Mouse (Mus musculus) midbrain, embryonic 14.5 days (tissue): Measurements from ENCODE around the gene Kif6. TPM values are rescaled to one million over a fixed set of nuclear protein-coding genes. Genes with fewer than 3 reads are reported as not detected.

Experiments
- ATAC-seq: fragments of 200-750 bp; cut with Nextera tagmentation; 2 replicates; pipeline ENCODE4 v1.8.0; 2017; ENCODE audit warnings: moderate number of reproducible peaks, moderate library complexity; ENCODE audit not compliant: low FRiP score, low TSS enrichment
- DNase-seq: peaks from one replicate; pipeline ENCODE4 v3.0.0-alpha.2; 2015
- H3K27ac ChIP-seq: fragments of 300-500 bp; sonication (generic); replicated peaks from 2 replicates; pipeline ENCODE4 v1.5.1; 2014; ENCODE audit warnings: mild to moderate bottlenecking, low read depth, low read length, moderate library complexity
- H3K27me3 ChIP-seq: fragments of 300-500 bp; sonication (generic); 2 replicates; pipeline ENCODE4 v1.6.1; 2014; ENCODE audit warnings: low read length, control low read depth, mixed read lengths; ENCODE audit not compliant: control insufficient read depth, insufficient read depth
- H3K36me3 ChIP-seq: fragments of 300-500 bp; sonication (generic); 2 replicates; pipeline ENCODE4 v1.6.1; 2014; ENCODE audit warnings: low read length, control low read depth; ENCODE audit not compliant: control insufficient read depth, insufficient read depth
- H3K4me1 ChIP-seq: fragments of 300-500 bp; sonication (generic); 2 replicates; pipeline ENCODE4 v1.6.1; 2014; ENCODE audit warnings: mild to moderate bottlenecking, antibody characterized with exemption, low read length, control low read depth; ENCODE audit not compliant: control insufficient read depth, insufficient read depth
- H3K4me2 ChIP-seq: fragments of 300-500 bp; sonication (generic); 2 replicates; pipeline ENCODE4 v1.6.1; 2014; ENCODE audit warnings: mild to moderate bottlenecking, low read length, moderate library complexity
- H3K4me3 ChIP-seq: fragments of 300-500 bp; sonication (generic); replicated peaks from 2 replicates; pipeline ENCODE4 v1.5.1; 2014; ENCODE audit warnings: low read depth, low read length
- H3K9ac ChIP-seq: fragments of 300-500 bp; sonication (generic); replicated peaks from 2 replicates; pipeline ENCODE4 v1.6.1; 2014; ENCODE audit warnings: mild to moderate bottlenecking, low read length, moderate library complexity
- H3K9me3 ChIP-seq: fragments of 300-500 bp; sonication (generic); 2 replicates; pipeline ENCODE4 v1.6.1; 2016; ENCODE audit warnings: low read length, control low read depth, mixed read lengths; ENCODE audit not compliant: control insufficient read depth
- WGBS: fragments of 180-500 bp; shearing (Covaris S2); extraction: QIAGEN DNeasy Blood & Tissue Kit; methylation state at CpG from one replicate; pipeline ENCODE4 v1.1.7; 2014; 5-methylcytosine and 5-hydroxymethylcytosine counted together
- polyA plus RNA-seq: library from polyadenylated mRNA; unstranded; fragments of >200 nt; fragmentation: Nextera tagmentation; extraction: Ambion mirVana; gene quantifications from 2 replicates; pipeline ENCODE4 v1.2.1, GENCODE M21; 2014

Gene Kif6
- polyA plus RNA-seq, 1 experiment from 2014 or later: 2.4 TPM

DNA sequence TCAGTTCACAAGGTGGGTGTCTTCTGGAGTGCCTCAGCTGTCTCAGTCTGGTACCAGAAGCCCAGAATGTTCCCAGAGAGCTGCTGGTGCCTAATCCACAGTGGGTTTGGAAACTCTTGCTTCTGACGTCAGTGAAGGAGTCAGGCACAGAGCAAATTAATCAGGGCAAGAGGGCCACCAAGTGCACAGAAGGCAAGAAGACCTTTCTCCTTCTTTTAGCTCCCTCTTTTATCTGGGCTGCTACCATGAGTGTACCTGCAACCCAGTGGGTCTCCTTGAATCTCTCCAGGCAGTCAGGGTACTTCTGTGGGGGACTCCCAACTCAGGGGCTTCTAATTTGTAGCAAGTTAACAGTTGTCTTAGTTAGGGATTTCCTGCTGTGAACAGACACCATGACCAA lies 178.0 kb downstream of the Kif6 start:
- 94% methylated on average over 1 of the region's 1 CpGs for WGBS
- H3K4me3 ChIP-seq: no peak overlapping the region
- no peaks in the 10 kb centered on the region for H3K36me3 ChIP-seq
- no peak overlapping the region for H3K9ac ChIP-seq
- ATAC-seq (no peak), DNase-seq (no peak)
- no peak overlapping the region for H3K4me2 ChIP-seq
- H3K27me3 ChIP-seq: no peaks in the 10 kb centered on the region
- no peaks in the 10 kb centered on the region for H3K9me3 ChIP-seq
- H3K27ac ChIP-seq: no peak overlapping the region
- no peaks in the 10 kb centered on the region for H3K4me1 ChIP-seq

DNA sequence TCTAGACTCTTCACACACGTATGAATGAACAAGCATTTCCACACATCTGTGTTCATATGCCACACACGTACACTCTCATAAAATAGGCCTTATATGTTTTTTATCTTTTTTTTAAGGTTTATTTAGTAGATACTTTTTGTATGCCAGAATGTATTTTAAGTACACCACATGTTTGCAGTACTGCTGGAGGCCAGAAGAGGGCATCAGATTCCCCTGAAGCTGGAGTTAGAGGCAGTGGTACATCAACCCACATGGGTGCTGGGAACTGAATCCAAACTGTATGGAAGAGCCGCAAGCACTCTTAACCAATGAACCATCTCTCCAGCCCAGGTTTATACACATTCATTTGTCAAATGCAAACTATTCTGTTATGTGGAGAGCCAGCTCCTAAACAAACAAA lies 179.0 kb downstream of the Kif6 start:
- H3K27ac ChIP-seq: no peak overlapping the region
- H3K27me3 ChIP-seq: no peaks in the 10 kb centered on the region
- H3K4me1 ChIP-seq: no peaks in the 10 kb centered on the region
- WGBS: 98% methylated on average over 3 of the region's 3 CpGs
- no peaks in the 10 kb centered on the region for H3K36me3 ChIP-seq
- no peak for ATAC-seq
- H3K9ac ChIP-seq: no peak overlapping the region
- no peak for DNase-seq
- H3K9me3 ChIP-seq: no peaks in the 10 kb centered on the region
- no peak overlapping the region for H3K4me3 ChIP-seq
- no peak overlapping the region for H3K4me2 ChIP-seq

DNA sequence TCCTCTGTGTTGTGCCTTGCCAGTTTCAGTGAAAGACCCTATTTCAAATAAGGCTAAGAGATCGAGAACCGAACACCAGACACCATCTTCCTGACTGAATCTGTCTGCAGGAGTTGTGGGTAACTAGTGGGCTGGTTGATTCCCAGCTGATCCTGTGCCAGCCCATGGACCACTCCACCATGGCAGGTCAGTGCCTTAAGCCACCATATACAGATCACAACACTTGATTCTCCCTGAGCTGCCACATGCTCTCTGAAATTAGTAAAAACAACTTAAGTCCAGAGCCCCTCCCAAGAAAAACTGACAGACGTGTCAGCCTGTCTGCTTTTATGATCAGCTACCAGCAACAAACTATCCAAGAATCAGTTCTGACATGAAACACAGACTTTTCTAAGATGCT lies 180.3 kb downstream of the Kif6 start:
- H3K36me3 ChIP-seq: no peaks in the 10 kb centered on the region
- WGBS: 86% methylated on average over 3 of the region's 3 CpGs
- H3K9ac ChIP-seq: no peak overlapping the region
- DNase-seq (no peak), ATAC-seq (no peak)
- H3K4me2 ChIP-seq: no peak overlapping the region
- H3K4me3 ChIP-seq: no peak overlapping the region
- H3K4me1 ChIP-seq: no peaks in the 10 kb centered on the region
- H3K27ac ChIP-seq: no peak overlapping the region
- H3K9me3 ChIP-seq: no peaks in the 10 kb centered on the region
- no peaks in the 10 kb centered on the region for H3K27me3 ChIP-seq

DNA sequence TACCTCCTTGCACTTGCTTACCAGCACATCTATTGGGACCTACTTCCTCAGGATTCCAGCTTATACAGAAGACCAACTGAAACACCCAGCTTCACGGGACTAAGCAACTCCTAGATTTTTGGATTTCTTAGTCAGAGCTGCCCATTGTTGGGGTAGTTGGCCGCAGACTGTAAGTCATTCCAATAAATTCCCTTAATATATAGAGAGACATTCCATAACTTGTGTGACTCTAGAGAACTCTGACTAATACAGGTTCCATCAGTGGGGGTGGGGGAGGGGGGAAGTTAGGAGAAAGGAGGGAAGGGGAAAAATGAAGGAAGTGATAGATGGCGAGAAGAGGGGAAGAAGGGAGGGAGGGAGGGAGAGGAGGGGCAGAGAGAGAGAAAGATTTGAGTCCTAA lies 181.2 kb downstream of the Kif6 start:
- no peak overlapping the region for H3K4me3 ChIP-seq
- no peak overlapping the region for H3K4me2 ChIP-seq
- no peak overlapping the region for H3K27ac ChIP-seq
- H3K9me3 ChIP-seq: no peaks in the 10 kb centered on the region
- H3K9ac ChIP-seq: no peak overlapping the region
- DNase-seq: no peak
- no peaks in the 10 kb centered on the region for H3K27me3 ChIP-seq
- no peaks in the 10 kb centered on the region for H3K36me3 ChIP-seq
- no peaks in the 10 kb centered on the region for H3K4me1 ChIP-seq
- WGBS: 87% methylated on average over 3 of the region's 3 CpGs
- ATAC-seq: no peak

DNA sequence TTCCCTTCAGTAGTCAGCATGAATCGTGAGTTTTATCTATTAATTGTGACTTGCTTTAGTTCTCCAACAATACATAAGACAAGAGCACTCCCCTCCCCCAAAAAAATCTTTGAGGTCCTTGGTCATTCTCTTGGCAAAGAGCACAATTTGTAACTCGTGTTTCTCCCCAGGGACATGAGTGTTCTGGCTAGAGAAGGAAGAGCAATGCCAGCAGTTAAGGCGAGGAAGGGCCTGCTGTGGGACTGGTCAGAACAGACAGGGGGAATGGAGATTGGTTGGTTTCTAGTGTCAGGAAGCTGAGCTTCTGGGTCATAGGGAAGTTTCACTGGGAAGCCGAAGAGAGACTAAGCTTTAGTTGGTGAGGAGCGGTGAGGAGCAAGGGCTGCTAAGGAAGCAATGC lies 184.2 kb downstream of the Kif6 start:
- no peaks in the 10 kb centered on the region for H3K9me3 ChIP-seq
- H3K4me3 ChIP-seq: no peak overlapping the region
- ATAC-seq: no peak
- H3K27me3 ChIP-seq: no peaks in the 10 kb centered on the region
- H3K4me2 ChIP-seq: no peak overlapping the region
- DNase-seq: no peak
- no peaks in the 10 kb centered on the region for H3K4me1 ChIP-seq
- H3K36me3 ChIP-seq: no peaks in the 10 kb centered on the region
- WGBS: 87% methylated on average over 5 of the region's 5 CpGs
- no peak overlapping the region for H3K9ac ChIP-seq
- H3K27ac ChIP-seq: no peak overlapping the region

DNA sequence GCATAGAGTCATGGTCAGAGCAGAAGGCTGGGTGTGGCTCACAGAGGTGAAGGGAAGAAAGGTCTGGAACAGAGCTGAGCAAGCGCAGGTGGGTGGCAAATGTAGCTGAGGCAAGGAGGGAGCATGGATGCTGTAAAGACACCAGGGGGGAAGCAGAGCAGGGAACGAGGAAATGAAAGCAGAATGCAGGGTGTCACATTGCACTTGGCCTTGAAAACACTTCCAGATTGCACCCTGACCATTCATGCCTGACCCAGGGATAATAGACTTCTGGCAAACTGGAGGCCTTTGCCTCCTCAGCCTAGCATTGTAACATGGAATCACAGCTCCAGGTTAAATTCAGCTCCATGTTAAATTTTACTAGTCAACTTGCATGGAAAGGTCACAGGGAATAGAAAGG lies 185.2 kb downstream of the Kif6 start:
- Histone ChIP-seq H3K36me3 (no peaks in the 10 kb centered on the region), H3K27ac (no peak overlapping the region), H3K27me3 (no peaks in the 10 kb centered on the region), H3K4me2 (no peak overlapping the region), H3K9me3 (no peaks in the 10 kb centered on the region), H3K9ac (no peak overlapping the region), H3K4me3 (no peak overlapping the region), H3K4me1 (no peaks in the 10 kb centered on the region)
- DNase-seq (no peak), ATAC-seq (no peak)
- 61% methylated on average over 2 of the region's 2 CpGs for WGBS

DNA sequence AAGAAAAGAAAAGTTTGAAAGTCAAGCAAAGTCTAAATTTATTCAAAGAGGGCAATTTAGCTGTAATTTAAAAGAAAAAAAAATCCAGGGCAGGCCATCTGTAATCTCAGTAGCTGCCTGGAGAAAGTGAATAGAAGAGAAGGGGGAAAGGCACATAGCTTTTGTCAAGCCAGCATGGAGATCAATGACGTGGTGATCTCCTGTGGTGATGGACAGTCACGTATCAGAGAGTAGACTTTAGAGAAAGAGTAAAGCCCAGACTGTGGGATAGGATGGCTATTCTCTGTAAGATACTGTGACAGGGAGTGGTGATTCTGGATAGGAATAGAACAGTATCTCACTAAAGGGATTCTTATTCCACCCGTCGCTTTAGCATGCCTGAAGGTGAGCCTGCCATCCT lies 192.5 kb downstream of the Kif6 start:
- no peaks in the 10 kb centered on the region for H3K4me1 ChIP-seq
- H3K27me3 ChIP-seq: no peaks in the 10 kb centered on the region
- no peak overlapping the region for H3K9ac ChIP-seq
- H3K27ac ChIP-seq: no peak overlapping the region
- H3K4me3 ChIP-seq: no peak overlapping the region
- no peak overlapping the region for H3K4me2 ChIP-seq
- ATAC-seq (no peak), DNase-seq (no peak)
- no peaks in the 10 kb centered on the region for H3K36me3 ChIP-seq
- 57% methylated on average over 4 of the region's 4 CpGs for WGBS
- H3K9me3 ChIP-seq: no peaks in the 10 kb centered on the region

DNA sequence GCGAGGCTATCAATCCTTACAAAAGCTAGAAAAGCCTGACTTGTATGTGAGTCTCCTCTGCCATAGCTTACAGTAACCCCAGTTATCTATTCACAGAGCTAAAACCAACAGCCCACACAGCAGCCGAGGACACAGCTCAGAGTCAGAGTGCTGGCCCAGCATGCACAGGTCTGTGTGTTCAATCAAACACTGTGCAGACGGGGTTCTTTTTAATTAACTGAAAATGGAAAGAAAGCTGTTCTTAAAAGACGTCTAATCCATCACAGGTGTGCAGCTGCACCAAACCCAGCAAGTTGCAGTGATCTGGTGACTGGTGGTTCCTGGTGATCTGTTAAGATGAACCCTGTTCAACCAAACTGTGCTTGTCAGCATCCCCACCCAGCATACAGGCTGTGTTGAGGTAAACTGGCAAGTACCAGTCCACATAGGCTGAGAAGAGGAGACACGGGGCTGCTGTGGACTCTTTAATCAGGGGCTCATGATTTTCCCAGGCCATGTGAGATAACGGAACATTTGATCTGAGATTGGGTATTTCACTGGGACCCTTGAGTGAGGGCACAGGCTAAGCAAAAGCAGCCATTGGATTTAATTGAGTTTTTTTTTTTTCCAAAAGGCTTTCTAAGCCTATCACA lies 193.9 kb downstream of the Kif6 start:
- Histone ChIP-seq H3K9ac (no peak overlapping the region), H3K4me2 (no peak overlapping the region), H3K27me3 (no peaks in the 10 kb centered on the region), H3K4me3 (no peak overlapping the region), H3K27ac (no peak overlapping the region), H3K36me3 (no peaks in the 10 kb centered on the region), H3K9me3 (no peaks in the 10 kb centered on the region), H3K4me1 (no peaks in the 10 kb centered on the region)
- no peak for ATAC-seq
- no peak for DNase-seq
- 77% methylated on average over 6 of the region's 6 CpGs for WGBS

DNA sequence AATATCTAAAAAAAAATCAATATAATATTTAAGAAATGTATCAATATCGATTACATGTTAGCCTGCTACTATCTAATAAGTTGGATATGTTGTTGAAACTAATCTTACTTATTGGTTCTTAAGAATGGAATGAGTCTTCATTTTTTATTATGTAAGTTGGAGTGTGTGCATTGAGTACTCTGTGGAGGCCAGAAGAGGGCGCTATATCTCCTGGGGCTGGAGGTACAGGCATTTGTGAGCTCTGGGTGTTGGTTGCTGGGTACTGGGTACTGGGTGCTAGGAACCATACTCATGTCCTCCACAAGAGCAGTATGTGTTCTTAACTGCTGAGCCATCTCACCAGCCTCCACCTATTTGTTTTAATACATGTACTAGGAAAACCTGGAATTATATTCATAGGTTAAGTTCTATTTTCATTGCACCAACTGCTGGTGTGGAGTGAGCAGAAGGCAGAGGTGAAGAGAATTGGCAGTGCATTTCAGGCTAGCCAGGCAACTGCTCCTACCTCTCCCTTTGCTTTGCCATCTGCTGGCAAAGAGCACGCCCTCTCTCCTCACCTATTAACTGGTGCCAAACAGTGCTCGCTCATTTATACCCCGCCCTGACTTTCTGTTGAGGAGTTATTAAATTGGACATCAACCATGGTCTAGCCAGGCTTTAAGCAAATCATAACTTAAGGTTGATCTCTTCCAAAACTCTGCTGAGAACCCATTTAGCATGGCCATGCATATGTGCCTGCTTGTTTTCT lies 199.1 kb downstream of the Kif6 start:
- no peak for DNase-seq
- WGBS: 91% methylated on average over 5 of the region's 5 CpGs
- Histone ChIP-seq H3K27me3 (no peaks in the 10 kb centered on the region), H3K36me3 (no peaks in the 10 kb centered on the region), H3K4me3 (no peak overlapping the region), H3K27ac (no peak overlapping the region), H3K4me2 (no peak overlapping the region), H3K9me3 (no peaks in the 10 kb centered on the region), H3K9ac (no peak overlapping the region), H3K4me1 (peaks cover 8% of the 10 kb centered on the region; the same call in 1 of the 2 replicates)
- no peak for ATAC-seq
